Mouse (Mus musculus): ENCODE results near the gene Amh. TPM values are rescaled to one million over a fixed set of nuclear protein-coding genes. Genes with fewer than 3 reads are reported as not detected.

Amh gene
- polyA plus RNA-seq, 1 experiment, result not detected

DNA sequence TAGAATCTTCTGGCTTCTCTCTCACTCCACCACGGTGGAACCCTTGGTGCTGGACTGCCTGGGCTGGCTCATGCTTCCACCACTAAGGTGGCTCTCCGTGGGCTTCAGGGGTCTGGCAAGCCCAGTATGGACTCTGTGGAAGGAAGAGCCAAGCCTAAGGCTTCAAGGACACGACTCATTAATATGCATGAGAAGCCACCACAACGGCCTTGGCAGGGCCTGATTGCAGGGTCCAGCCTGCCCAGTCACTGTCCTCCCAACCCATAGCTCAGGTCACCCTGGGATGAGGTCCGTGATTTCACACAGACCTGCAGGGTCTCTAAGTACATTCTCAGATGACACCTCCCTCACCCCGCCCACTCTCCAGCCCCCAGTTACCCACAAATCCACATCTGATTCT, 34.8 kb downstream of the Amh start:
- TF ChIP-seq CTCF (IDR thresholded peaks at IDR 0.05; ENCODE audit: low read depth, low read length), result no peak
- no peak for TF ChIP-seq POLR2A (IDR thresholded peaks at IDR 0.05; ENCODE audit: insufficient read depth, low read length)
- no peak for TF ChIP-seq EP300 (IDR thresholded peaks at IDR 0.05; ENCODE audit: insufficient read depth, low read depth, low read length)
- H3K9ac ChIP-seq (ENCODE audit: low read depth, poor library complexity, severe bottlenecking), result no peak overlapping the region
- no peaks in the 10 kb centered on the region for H3K9me3 ChIP-seq (replicated peaks; ENCODE audit: control insufficient read depth, insufficient read depth, low read length, poor library complexity, severe bottlenecking)
- H3K4me1 ChIP-seq (ENCODE audit: control insufficient read depth, insufficient read depth, low read length), result no peaks in the 10 kb centered on the region
- H3K36me3 ChIP-seq (ENCODE audit: control insufficient read depth, insufficient read depth, low read length, poor library complexity, severe bottlenecking), result no peaks in the 10 kb centered on the region
- no peak overlapping the region for H3K27ac ChIP-seq (ENCODE audit: insufficient read depth, low read length)
- no peak overlapping the region for H3K4me3 ChIP-seq (ENCODE audit: low read depth, low read length)
- H3K27me3 ChIP-seq (ENCODE audit: control insufficient read depth, insufficient read depth, low read length, poor library complexity, severe bottlenecking), result 0 out of 2 replicates have a peak, but pooled peaks cover 1% of the 10 kb centered on the region

DNA sequence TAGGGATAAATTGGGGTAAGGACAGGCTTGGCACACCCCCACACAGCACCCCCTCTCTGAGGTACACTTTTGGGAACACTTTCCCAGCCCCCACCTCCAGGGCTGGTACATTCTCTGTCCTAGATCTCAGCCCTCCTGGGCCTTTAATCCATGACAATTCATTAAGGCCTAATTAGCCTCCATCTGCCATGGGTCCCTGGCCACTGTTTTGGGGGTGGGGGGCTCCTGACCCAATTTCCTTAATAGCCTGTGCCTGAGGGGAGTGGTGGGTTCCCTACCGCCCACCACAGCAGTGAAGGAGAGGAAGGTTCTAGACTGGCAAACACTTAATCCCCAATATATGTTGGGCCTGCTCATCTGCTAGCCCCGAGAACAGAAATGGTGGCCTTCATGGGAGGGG, 36.6 kb downstream of the Amh start:
- TF ChIP-seq POLR2A (IDR thresholded peaks at IDR 0.05; ENCODE audit: insufficient read depth, low read length), result no peak
- no peak for TF ChIP-seq CTCF (IDR thresholded peaks at IDR 0.05; ENCODE audit: low read depth, low read length)
- TF ChIP-seq EP300 (IDR thresholded peaks at IDR 0.05; ENCODE audit: insufficient read depth, low read depth, low read length), result no peak
- Histone ChIP-seq H3K27me3 (ENCODE audit: control insufficient read depth, insufficient read depth, low read length, poor library complexity, severe bottlenecking) (no peaks in the 10 kb centered on the region), H3K9ac (ENCODE audit: low read depth, poor library complexity, severe bottlenecking) (no peak overlapping the region), H3K4me1 (ENCODE audit: control insufficient read depth, insufficient read depth, low read length) (no peaks in the 10 kb centered on the region), H3K27ac (ENCODE audit: insufficient read depth, low read length) (no peak overlapping the region), H3K9me3 (replicated peaks; ENCODE audit: control insufficient read depth, insufficient read depth, low read length, poor library complexity, severe bottlenecking) (no peaks in the 10 kb centered on the region), H3K36me3 (ENCODE audit: control insufficient read depth, insufficient read depth, low read length, poor library complexity, severe bottlenecking) (no peaks in the 10 kb centered on the region), H3K4me3 (ENCODE audit: low read depth, low read length) (no peak overlapping the region)

DNA sequence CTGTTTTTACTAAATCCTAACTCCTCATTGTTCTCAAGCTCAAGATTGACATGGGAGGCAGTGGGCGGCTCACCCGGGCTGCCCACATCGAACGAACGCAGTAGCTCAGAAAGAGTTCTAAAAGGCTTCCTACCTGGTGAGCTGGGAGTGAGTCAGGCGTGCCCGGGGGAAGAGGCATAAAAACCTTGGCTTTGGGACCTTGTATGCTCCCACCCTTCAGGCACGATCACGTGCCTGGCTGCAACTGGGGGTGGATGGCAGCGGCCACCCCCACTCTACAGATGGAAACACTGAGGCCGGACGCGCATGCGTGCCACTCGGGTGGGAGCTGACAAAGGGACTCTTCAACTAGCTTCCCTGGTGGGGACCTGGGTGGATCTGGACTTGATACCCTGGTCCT, 37.3 kb downstream of the Amh start:
- H3K9me3 ChIP-seq (replicated peaks; ENCODE audit: control insufficient read depth, insufficient read depth, low read length, poor library complexity, severe bottlenecking), result no peaks in the 10 kb centered on the region
- no peak overlapping the region for H3K27ac ChIP-seq (ENCODE audit: insufficient read depth, low read length)
- H3K27me3 ChIP-seq (ENCODE audit: control insufficient read depth, insufficient read depth, low read length, poor library complexity, severe bottlenecking), result no peaks in the 10 kb centered on the region
- H3K4me1 ChIP-seq (ENCODE audit: control insufficient read depth, insufficient read depth, low read length), result no peaks in the 10 kb centered on the region
- TF ChIP-seq EP300 (IDR thresholded peaks at IDR 0.05; ENCODE audit: insufficient read depth, low read depth, low read length) (no peak), CTCF (IDR thresholded peaks at IDR 0.05; ENCODE audit: low read depth, low read length) (no peak), POLR2A (IDR thresholded peaks at IDR 0.05; ENCODE audit: insufficient read depth, low read length) (no peak)
- H3K4me3 ChIP-seq (ENCODE audit: low read depth, low read length), result no peak overlapping the region
- H3K9ac ChIP-seq (ENCODE audit: low read depth, poor library complexity, severe bottlenecking), result no peak overlapping the region
- no peaks in the 10 kb centered on the region for H3K36me3 ChIP-seq (ENCODE audit: control insufficient read depth, insufficient read depth, low read length, poor library complexity, severe bottlenecking)

DNA sequence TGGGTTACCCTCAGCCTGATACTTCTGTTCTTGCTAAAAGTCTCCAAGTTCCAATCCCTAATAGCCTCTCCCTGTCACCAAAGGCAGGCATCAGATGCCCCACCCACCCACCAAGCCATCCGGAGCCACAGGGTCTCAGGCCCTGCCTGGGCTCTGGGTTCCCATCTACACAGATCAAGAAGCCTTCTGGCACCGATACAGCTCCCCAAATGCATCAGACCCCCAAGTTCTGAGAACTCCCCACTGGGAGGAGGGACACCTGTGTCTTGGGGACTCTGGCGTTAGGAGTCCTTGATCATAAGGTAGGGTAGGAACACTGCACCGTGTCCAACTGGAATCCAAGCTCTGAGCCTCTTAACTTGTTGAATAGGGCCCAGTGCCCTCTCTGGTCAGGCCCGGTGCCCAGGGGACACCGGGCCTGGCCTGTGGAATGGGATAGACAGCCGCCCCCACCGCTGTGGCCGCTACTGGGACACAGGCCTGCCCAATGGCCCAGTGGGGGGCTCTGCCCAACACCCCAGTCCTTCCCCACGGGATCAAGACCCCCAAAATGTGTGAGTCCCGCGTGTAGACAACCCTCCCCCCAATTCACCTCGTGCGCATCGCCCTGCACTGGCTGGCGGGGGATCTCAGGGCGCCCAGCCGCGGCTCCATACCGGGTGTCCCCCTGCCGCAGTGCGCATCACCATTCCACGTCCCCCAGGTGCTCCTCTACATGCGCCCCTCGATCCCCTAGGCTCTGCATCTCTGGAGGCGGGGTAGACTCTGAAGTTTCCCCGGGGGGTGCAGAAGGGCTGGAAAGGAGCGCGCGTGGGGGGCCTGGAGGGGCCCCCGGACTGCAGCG, 38.3 kb downstream of the Amh start:
- H3K9me3 ChIP-seq (replicated peaks; ENCODE audit: control insufficient read depth, insufficient read depth, low read length, poor library complexity, severe bottlenecking), result no peaks in the 10 kb centered on the region
- H3K27me3 ChIP-seq (ENCODE audit: control insufficient read depth, insufficient read depth, low read length, poor library complexity, severe bottlenecking), result no peaks in the 10 kb centered on the region
- H3K4me1 ChIP-seq (ENCODE audit: control insufficient read depth, insufficient read depth, low read length), result peaks cover 3% of the 10 kb centered on the region
- no peak overlapping the region for H3K27ac ChIP-seq (ENCODE audit: insufficient read depth, low read length)
- no peaks in the 10 kb centered on the region for H3K36me3 ChIP-seq (ENCODE audit: control insufficient read depth, insufficient read depth, low read length, poor library complexity, severe bottlenecking)
- no peak for TF ChIP-seq CTCF (IDR thresholded peaks at IDR 0.05; ENCODE audit: low read depth, low read length)
- no peak for TF ChIP-seq POLR2A (IDR thresholded peaks at IDR 0.05; ENCODE audit: insufficient read depth, low read length)
- TF ChIP-seq EP300 (IDR thresholded peaks at IDR 0.05; ENCODE audit: insufficient read depth, low read depth, low read length), result no peak
- peak overlapping the region; percentile 63 for H3K9ac ChIP-seq (ENCODE audit: low read depth, poor library complexity, severe bottlenecking)
- peak overlapping the region; percentile 52 for H3K4me3 ChIP-seq (ENCODE audit: low read depth, low read length)

DNA sequence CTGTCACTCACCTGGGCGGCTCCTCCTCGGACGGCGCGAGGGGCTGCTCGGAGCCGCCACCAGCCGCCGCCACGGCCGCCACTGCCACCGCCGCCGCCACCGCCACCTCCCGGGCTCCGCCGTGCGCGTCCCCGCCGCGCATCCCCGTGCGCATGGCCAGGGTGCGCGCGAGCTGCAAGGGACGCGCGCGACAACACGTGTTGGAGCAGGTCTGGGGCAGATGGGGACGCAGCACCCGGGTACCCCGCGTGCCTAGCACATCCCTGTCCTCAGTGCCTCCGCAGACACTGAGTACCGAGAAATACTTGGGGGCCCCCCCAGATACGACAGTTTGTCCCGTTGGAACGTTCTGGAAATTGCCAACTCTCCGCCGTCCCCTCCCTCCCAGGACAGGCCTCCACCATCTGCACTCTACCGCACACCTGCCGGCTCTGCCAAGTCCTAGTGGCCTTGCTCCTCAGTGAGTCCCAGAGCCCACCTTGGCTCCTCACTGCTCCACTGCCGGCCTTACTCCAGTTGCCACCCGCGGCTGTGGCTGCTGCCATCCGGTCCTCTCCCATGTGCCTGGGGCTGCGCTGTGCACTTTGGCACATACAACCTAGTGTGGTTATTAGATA, 39.0 kb downstream of the Amh start, which contains the start of gene Lingo3:
Lingo3 (minus strand) TSS at position 109 of the 617 bp plus-strand sequence.
- TF ChIP-seq EP300 (IDR thresholded peaks at IDR 0.05; ENCODE audit: insufficient read depth, low read depth, low read length) (no peak), CTCF (IDR thresholded peaks at IDR 0.05; ENCODE audit: low read depth, low read length) (no peak), POLR2A (IDR thresholded peaks at IDR 0.05; ENCODE audit: insufficient read depth, low read length) (no peak)
- H3K9ac ChIP-seq (ENCODE audit: low read depth, poor library complexity, severe bottlenecking), result peak within 1 kb of the TSS; percentile 63
- H3K27me3 ChIP-seq (ENCODE audit: control insufficient read depth, insufficient read depth, low read length, poor library complexity, severe bottlenecking), result no peaks in the 10 kb centered on the region
- peak within 1 kb of the TSS; percentile 52 for H3K4me3 ChIP-seq (ENCODE audit: low read depth, low read length)
- H3K27ac ChIP-seq (ENCODE audit: insufficient read depth, low read length), result no peak within 1 kb of the TSS
- H3K36me3 ChIP-seq (ENCODE audit: control insufficient read depth, insufficient read depth, low read length, poor library complexity, severe bottlenecking), result no peaks in the 10 kb centered on the region
- H3K4me1 ChIP-seq (ENCODE audit: control insufficient read depth, insufficient read depth, low read length), result peaks cover 3% of the 10 kb centered on the region
- no peaks in the 10 kb centered on the region for H3K9me3 ChIP-seq (replicated peaks; ENCODE audit: control insufficient read depth, insufficient read depth, low read length, poor library complexity, severe bottlenecking)

All from ES-Bruce4 (cell line).